Mouse (Mus musculus) liver, adult 2 months (tissue): Measurements from ENCODE around the gene Gal3st3. TPM values are rescaled to one million over a fixed set of nuclear protein-coding genes. Genes with fewer than 3 reads are reported as not detected.

ENCODE experiments used
- DNase-seq: peaks from one replicate; pipeline ENCODE4 v3.0.0-alpha.2; 2011; ENCODE audit warnings: low read depth, low spot score; ENCODE audit errors: extremely low read depth
- H3K27ac ChIP-seq: fragments of 200-500 bp; replicated peaks from 2 replicates; pipeline ENCODE4 v1.5.1; 2012; ENCODE audit warnings: low read depth, mild to moderate bottlenecking, control low read depth, inconsistent platforms, low read length; ENCODE audit not compliant: insufficient read depth
- H3K27me3 ChIP-seq: fragments of 200-500 bp; 2 replicates; pipeline ENCODE4 v1.6.1; 2012; ENCODE audit warnings: mild to moderate bottlenecking, moderate library complexity, low read length, inconsistent platforms; ENCODE audit not compliant: control insufficient read depth, insufficient read depth
- H3K36me3 ChIP-seq: fragments of 200-500 bp; 2 replicates; pipeline ENCODE4 v1.6.1; 2012; ENCODE audit warnings: low read length, inconsistent platforms; ENCODE audit not compliant: control insufficient read depth, insufficient read depth
- H3K4me1 ChIP-seq: fragments of 200-500 bp; 2 replicates; pipeline ENCODE4 v1.6.1; 2011; ENCODE audit warnings: low read length; ENCODE audit not compliant: control insufficient read depth, insufficient read depth
- H3K4me3 ChIP-seq: fragments of 200-500 bp; 2 replicates; pipeline ENCODE4 v1.5.1; 2011; ENCODE audit warnings: low read depth, mild to moderate bottlenecking, control low read depth, low read length, moderate library complexity; ENCODE audit not compliant: insufficient read depth
- H3K79me2 ChIP-seq: fragments of 200-500 bp; 2 replicates; pipeline ENCODE4 v1.6.1; 2012; ENCODE audit warnings: inconsistent platforms, mild to moderate bottlenecking, low read length, moderate library complexity; ENCODE audit not compliant: control insufficient read depth, insufficient read depth
- H3K9ac ChIP-seq: fragments of 200-500 bp; 2 replicates; pipeline ENCODE4 v1.6.1; 2012; ENCODE audit warnings: low read depth, mild to moderate bottlenecking, control low read depth, inconsistent platforms, low read length
- CTCF ChIP-seq: fragments of 200-500 bp; IDR thresholded peaks from 2 replicates; pipeline ENCODE4 v1.5.1; 2011; ENCODE audit warnings: low read depth, low read length, control low read depth
- POLR2A ChIP-seq: fragments of 200-500 bp; IDR thresholded peaks from 2 replicates; pipeline ENCODE4 v1.6.1; 2011; ENCODE audit warnings: low read length, control low read depth; ENCODE audit not compliant: insufficient read depth; ENCODE audit errors: extremely low read depth
- WGBS: fragments of 180-500 bp; shearing (Covaris S2); methylation state at CpG from one replicate; pipeline ENCODE4 v1.1.7; 2018; 5-methylcytosine and 5-hydroxymethylcytosine counted together
- polyA plus RNA-seq: library from polyadenylated mRNA; depleted of rRNA; stranded (reverse); fragments of >200 nt; gene quantifications from 2 replicates; pipeline ENCODE4 v1.2.3, GENCODE M21; 2012
- total RNA-seq: library from RNA; depleted of rRNA; stranded (reverse); fragments of >200 nt; gene quantifications from 2 replicates; pipeline ENCODE4 v1.2.3, GENCODE M21; 2014

The Gal3st3 gene
- total and polyA plus RNA-seq, 2 experiments = not detected

- H3K27me3 ChIP-seq = no peaks in the 10 kb centered on the region
- H3K36me3 ChIP-seq = peaks cover 13% of the 10 kb centered on the region
- 73% methylated on average over 1 of the region's 1 CpGs for WGBS
- no peak overlapping the region for H3K27ac ChIP-seq
- no peak for DNase-seq
- TF ChIP-seq POLR2A (no peak), CTCF (no peak)
- H3K4me1 ChIP-seq = peaks cover 6% of the 10 kb centered on the region
- H3K9ac ChIP-seq = no peak overlapping the region
- H3K79me2 ChIP-seq = peaks cover 6% of the 10 kb centered on the region; the same call in 1 of the 2 replicates
- no peak overlapping the region for H3K4me3 ChIP-seq
Measured at GRCm38 (mm10) chr19:5271430-5271829, 26.7 kb upstream of the Gal3st3 start.

DNA sequence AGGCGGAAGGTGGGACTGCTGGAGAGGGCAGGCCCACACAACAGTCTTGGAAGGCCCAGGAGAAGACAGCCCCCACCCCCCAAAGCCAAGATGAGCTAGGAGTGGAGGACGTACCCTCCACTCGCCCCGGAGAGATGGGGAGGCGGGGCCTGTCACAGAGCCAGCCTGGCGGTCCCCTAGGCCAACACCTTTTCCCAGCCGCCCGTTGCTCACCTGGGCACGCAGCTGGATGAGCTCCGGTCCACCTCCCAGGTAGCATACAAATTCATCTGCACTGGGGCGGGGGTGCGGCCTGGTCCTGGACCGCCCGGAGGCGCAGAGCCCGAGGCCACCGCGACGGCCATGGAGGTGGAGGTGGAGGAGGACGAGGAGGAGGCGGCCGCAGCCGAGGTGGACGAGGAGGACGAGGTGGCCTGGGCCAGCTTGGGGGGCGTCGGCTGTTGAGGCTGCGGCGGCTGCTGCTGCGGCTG, 25.8 kb upstream of the Gal3st3 start:
- H3K4me1 ChIP-seq = peaks cover 6% of the 10 kb centered on the region
- WGBS = 16% methylated on average over 28 of the region's 30 CpGs
- TF ChIP-seq CTCF (no peak), POLR2A (no peak)
- 0 out of 2 replicates have a peak, but pooled peaks cover 6% of the 10 kb centered on the region for H3K79me2 ChIP-seq
- H3K27ac ChIP-seq = no peak overlapping the region
- no peak for DNase-seq
- peak overlapping the region; percentile 87 for H3K4me3 ChIP-seq
- H3K27me3 ChIP-seq = no peaks in the 10 kb centered on the region
- H3K36me3 ChIP-seq = peaks cover 15% of the 10 kb centered on the region
- peak overlapping the region; percentile 92 for H3K9ac ChIP-seq

GRCm38 (mm10) chr19:5272801-5273733, 25.1 kb upstream of the Gal3st3 start, which contains the start of gene Pacs1:
Gene Pacs1 (minus strand): TSS chr19:5273119.
- under 1% methylated on average over 88 of the region's 97 CpGs for WGBS
- peak; percentile 29 for DNase-seq
- 0 out of 2 replicates have a peak, but pooled peaks cover 6% of the 10 kb centered on the region for H3K79me2 ChIP-seq
- peak within 1 kb of the TSS; percentile 56 for H3K27ac ChIP-seq
- no peaks in the 10 kb centered on the region for H3K27me3 ChIP-seq
- H3K36me3 ChIP-seq = peaks cover 18% of the 10 kb centered on the region
- H3K4me3 ChIP-seq = peak within 1 kb of the TSS; percentile 87
- TF ChIP-seq POLR2A (0 out of 2 replicates have a peak, but pooled peaks have one; percentile 26), CTCF (no peak)
- H3K9ac ChIP-seq = peak within 1 kb of the TSS; percentile 92
- peaks cover 8% of the 10 kb centered on the region for H3K4me1 ChIP-seq

DNA sequence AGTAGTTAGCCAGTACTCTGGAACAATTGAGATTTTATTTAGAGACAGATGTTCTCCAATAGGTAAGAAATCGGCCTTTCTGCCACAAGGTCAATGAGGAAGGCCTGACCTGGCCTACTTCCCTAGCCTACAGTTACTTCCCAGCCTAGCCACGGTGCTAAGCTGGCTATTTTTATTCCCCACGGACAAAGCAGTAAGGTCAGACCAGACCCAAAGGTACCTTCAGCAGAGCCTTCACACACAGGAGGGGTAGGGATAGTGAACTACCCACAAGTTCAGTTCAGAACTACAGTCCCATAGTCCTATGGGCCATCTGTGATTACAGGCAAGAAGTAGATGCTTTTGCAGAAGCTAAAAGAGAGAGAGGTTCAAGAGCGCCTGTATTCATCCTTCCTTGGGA, 24.2 kb upstream of the Gal3st3 start:
- Histone ChIP-seq H3K9ac (no peak overlapping the region), H3K4me1 (peaks cover 9% of the 10 kb centered on the region), H3K36me3 (peaks cover 21% of the 10 kb centered on the region), H3K79me2 (0 out of 2 replicates have a peak, but pooled peaks cover 6% of the 10 kb centered on the region), H3K27me3 (no peaks in the 10 kb centered on the region), H3K4me3 (no peak overlapping the region), H3K27ac (peak overlapping the region; percentile 56; the same call in 1 of the 2 replicates)
- TF ChIP-seq CTCF (no peak), POLR2A (no peak)
- no peak for DNase-seq
- WGBS = 64% methylated on average over 4 of the region's 4 CpGs

DNA sequence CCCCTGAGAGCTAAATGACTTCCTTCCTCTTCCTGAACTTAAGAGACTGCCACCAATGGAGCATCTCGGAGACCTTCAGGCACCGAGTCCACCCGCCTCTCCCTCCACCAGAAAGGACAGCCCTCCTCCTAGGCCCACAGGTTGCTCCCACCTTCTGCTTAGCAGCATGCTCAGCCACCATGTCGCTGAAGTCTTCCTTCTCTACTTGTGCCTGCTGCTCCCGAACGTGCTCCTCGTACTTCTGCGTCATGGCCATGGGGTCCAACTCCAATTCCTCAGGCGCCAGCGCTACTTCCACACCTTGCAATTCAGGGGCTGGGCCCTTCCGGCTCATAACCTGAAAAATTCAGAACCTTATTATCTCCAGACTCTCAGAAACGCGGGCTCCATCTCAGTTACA, 23.5 kb upstream of the Gal3st3 start:
- Histone ChIP-seq H3K9ac (no peak overlapping the region), H3K36me3 (peaks cover 28% of the 10 kb centered on the region), H3K4me3 (no peak overlapping the region), H3K27me3 (no peaks in the 10 kb centered on the region), H3K79me2 (0 out of 2 replicates have a peak, but pooled peaks cover 6% of the 10 kb centered on the region), H3K4me1 (peaks cover 8% of the 10 kb centered on the region), H3K27ac (peak overlapping the region; percentile 7; the same call in 1 of the 2 replicates)
- TF ChIP-seq POLR2A = no peak
- TF ChIP-seq CTCF = no peak
- DNase-seq = no peak
- 88% methylated on average over 13 of the region's 13 CpGs for WGBS
